Mouse (Mus musculus) thymus, adult 2 months (tissue): ENCODE results near the gene Rbl2.

Source experiments
- CTCF ChIP-seq: fragments of 200-500 bp; IDR thresholded peaks from 2 replicates; pipeline ENCODE4 v1.5.1; 2012; ENCODE audit warnings: mild to moderate bottlenecking, control low read depth, low read length, moderate library complexity, borderline replicate concordance; ENCODE audit not compliant: control insufficient read depth, poor library complexity, insufficient read depth; ENCODE audit errors: extremely low read depth
- POLR2A ChIP-seq: fragments of 200-500 bp; IDR thresholded peaks from 2 replicates; pipeline ENCODE4 v1.6.1; 2012; ENCODE audit warnings: mild to moderate bottlenecking, low read length, control low read depth, moderate library complexity; ENCODE audit not compliant: control insufficient read depth, poor library complexity, insufficient read depth; ENCODE audit errors: extremely low read depth

DNA sequence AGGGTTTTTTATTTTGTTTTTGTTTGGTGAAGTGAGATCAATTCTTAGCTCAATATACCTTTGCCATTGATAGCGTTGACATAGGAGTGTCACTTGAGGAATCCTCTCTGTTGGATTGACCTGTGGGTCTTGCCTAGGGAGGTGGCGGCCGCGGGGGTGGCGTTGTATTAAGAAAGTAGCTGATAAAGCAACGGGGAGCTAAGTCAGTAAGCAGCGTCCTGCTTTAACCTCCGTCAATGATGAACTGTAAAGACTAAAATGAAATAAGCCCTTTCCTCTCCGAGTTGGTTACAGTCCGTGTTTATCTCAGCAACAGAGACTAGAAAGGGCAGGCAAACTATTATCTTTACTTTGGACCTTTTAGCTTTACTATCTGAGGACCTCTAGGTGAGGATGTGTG lies 450 bp upstream of the Rbl2 start:
- TF ChIP-seq CTCF (no peak), POLR2A (no peak)
